Mouse (Mus musculus) neural tube, embryonic 10.5 days (tissue): ENCODE measurements around the gene Ankrd50.
A peak's percentile ranks its signal among the peaks of the same experiment; 100 is the strongest.

Experiments used
- DNase-seq: peaks from one replicate; pipeline ENCODE4 v3.0.0-alpha.2; 2017; ENCODE audit warnings: low spot score; ENCODE audit errors: extremely low spot score

Ankrd50 gene

DNA sequence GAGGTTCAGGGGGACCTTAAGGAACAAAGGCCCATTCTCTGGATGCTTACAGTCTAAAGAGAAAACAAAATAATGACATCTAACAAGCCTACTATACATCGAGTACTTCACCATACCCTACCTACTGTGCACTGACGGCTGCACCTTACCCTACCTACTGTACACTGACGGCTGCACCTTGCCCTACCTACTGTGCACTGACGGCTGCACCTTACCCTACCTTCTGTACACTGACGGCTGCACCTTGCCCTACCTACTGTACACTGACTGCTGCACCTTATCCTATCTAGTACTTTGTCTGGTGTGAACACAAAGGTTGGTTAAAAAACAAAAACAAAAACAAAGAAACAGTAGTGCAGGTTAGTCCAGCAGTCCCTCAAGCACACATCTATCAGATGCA lies 18.5 kb downstream of the Ankrd50 start:
- DNase-seq = no peak

DNA sequence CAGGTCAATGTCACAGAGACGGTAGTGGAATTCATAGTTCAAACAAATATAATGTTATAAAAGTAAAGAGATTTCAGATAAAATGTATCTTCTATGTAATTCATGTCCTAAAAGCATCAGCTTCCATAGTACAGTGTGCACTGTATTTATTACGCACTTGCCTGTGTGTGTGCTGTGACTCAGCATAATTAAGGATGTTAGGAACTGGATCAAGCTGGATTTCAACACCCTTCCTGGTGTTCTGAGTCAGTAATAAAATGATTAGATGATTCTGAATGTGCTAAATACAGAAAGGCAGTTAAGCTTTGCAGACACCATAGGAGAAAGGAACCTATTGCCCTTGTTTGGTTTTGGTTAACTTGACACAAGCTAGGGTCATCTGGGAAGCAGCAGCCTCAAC lies 21.5 kb downstream of the Ankrd50 start:
- DNase-seq = no peak

DNA sequence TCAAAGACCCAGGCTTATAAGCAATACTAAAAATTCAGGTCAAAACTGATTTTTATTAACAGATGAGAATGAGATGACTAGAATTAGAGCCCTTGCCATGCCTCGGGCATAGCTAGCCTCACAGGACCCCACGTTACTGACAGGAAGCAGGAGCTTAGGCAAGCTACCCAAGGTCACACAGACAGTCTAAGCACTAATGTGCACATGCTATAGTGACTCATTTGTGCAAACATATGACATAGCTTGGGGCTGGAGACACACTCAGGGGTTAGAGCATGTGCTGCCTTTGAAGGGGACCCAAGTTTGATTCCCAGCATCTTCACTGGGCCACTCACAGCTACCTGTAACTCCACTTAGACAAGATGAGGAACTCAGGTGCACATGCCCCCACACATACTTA lies 22.9 kb downstream of the Ankrd50 start:
- no peak for DNase-seq

DNA sequence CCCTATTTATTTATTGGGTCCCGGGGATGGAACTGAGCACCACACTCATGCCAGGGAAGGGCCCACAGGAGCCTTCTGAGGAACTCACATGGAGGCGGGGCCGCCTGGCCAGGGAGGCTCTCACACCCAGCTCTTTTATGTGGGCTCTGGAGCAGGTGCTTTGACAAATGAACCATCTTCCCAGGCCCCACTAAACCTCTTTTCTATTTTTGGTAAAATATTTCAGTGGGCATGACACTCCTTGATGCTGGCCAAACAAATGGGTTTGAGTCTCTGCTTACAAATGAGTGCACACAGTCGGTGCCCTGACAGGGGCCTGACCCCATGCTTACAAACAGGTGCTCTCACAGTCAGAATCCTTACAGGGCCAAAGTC lies 24.4 kb downstream of the Ankrd50 start:
- DNase-seq = no peak

DNA sequence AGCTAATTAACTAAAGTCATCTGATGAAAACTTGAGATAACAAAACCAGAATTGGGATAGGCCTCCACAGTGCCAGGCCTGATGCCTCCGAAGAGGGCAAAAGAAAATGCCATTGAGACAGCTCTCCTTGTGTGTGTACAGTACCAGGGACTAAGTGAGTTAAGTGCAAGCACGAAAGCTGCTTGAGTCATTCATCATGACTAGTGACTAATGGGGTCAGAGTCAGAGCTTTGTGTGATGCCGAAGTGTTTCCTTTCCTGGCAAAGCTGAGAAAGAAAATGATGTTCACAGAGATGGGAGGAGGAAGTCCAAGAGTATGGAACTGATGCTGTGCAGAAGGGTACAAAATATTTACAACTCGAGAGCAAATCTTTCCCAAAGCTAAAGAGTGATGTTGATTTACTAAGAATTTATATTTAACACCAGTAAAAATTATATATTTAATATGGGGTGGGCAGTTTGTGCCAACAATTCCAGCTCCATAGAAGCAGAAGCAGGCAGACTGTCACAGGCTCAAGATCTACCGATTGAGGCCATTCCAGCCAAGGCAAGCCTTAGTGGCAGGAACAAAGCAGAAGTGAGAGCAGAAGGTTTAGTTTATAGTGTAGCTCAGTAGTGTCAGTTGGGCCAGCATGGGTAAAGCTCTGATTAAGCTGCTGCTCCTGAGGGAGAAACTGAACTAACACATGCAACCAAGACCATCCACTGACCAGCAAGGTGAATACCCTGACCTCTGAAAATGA lies 25.0 kb downstream of the Ankrd50 start:
- DNase-seq = no peak

DNA sequence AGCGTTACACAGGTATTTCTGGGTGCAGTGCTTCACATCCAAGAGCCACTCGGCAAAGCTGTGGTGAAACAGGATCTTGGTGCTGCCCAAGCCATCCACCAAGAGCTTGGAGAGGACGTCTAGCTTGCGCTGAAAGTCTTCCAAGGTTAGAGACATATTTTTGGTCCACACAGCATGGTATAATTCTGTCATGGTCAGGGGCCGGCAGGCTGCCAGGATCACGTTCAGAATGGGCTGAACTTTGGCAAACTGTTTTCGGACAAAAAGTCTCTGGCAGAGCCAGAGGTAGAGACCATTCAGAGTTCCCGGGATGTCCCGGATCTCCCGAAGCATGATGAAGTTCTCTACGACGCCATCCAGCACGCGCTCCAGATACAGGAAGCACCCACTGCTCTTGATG lies 27.6 kb downstream of the Ankrd50 start:
- DNase-seq = no peak

DNA sequence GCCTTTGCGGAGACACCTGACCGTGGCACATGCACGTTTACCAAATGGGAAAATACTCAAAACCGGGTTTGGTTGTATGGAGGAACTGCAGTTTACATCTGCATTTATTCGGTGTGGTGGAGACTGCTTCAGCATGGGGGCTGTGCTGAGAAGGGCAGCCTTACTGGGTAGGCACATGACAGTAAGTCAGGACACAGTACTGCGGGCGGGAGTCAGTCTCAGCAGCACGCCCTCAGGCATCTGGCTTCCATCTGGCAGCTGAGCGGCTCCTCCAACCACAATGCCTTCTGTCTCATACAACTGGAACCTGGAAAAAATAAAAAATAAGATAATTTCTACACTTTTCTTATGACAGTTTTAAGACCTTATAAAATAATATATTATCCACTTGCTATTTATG lies 32.4 kb downstream of the Ankrd50 start:
- DNase-seq = peak; percentile 40

DNA sequence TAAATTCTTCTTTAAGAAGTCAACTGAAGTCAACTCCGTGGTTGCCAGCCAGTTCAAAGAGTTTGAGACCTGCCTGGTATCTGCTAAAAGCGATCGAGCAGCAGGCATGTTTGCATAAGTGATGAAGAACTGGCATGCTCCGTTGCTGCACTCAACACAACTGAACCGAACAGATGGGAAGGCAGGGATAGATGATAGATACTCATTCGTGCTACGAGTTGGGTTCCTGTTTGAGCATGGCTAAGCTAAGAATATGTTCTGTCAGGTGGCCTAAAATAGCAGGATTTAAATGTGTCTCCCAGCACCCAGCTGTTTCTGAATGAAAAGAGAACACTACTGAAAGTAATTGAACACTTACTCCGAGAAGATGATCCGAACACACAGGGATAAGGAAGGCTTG lies 38.1 kb downstream of the Ankrd50 start:
- no peak for DNase-seq

DNA sequence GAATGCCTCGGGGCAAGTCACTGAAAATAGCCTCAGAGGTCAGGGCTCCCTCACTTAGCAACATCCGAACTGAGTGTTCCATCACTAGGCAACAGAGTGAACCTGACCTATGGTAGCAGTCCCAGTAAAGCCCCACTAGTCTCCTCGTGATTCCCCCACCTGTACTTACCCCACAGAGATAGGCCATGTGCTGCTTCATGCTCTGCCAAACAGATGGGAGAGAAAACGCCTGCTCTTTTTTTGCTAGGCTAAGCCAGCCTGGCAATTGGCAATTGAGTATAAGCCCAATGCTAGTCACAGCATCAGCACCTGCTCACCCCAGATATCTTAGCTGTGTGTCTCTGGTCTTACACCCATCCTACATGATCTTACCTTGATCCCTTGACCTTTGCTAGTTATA lies 40.8 kb downstream of the Ankrd50 start:
- no peak for DNase-seq

DNA sequence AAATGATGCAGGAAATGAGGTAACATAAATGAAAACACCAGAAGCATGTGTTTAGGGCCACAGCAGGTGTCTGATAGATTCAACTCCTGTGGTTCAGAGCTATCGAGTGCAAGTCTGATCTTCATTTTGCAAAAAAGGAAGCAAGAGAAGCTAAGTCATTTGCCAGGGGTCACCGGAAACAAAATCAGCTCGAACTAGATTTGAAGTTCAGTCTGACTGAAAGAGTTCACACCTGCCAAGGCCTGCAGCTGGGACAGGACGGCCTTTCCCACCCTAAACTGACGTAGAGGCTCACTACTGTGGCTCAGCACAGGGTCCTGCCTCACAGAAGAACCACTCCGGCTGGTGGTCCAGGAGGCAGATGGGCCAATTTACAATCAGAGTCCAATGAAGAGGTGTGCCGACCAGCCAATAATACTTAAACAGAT lies 44.1 kb downstream of the Ankrd50 start:
- no peak for DNase-seq

DNA sequence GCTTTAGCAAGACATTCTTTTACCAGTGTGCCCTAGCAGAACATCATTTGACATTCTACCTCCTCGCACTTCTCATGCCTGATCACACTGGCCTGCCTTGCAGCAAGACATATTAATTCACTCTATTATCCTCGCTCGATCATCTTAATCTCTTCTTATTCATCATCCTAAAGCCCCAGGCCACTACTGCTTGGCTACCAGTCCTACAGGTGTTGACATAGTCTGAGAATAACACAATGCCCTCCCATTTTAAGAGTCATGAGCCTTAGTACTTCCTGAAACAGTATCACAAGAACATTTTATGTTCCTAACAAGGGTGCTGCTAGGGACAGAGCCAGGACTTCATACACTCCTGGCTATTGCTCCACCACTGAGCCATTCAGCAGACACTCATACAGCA lies 48.0 kb downstream of the Ankrd50 start:
- DNase-seq = no peak

DNA sequence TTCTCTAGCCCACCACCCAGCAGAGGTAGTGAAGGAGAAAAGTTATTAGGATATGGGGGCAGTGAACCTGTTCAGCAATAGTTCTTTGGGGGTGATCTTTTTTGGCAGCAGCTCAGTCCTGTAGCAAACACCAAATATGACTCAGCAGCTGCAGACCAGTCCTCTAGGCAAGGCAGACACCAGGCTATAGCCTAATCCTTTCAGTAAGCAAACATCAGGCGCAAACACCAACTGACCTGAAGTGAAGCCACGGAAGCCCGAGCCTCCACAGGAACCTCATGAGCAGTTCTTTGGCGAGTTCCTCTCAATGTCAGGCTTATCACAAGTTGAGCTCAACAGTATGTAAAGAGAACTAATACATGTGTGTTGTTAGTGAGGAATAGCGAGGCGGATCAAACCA lies 48.8 kb downstream of the Ankrd50 start:
- DNase-seq = no peak

DNA sequence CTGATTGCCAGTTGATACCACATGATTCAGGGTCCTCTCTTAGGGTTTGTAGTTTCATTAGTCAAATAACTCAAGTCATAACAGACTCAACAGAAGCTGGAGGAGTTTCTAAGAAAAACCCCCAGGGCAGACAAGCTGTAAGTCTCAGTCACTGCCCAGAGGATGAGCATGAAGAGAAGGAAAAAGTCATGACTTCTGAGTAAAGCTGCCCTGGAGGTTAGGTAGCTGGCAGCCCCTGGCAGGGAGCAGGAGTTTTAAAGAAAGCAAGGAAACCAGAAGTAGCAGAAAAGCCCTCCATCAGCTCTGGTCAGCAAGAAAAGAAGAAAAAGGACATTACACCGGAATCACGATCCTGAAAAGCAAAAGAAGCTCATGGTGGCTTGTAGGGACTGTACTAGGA lies 50.2 kb downstream of the Ankrd50 start:
- no peak for DNase-seq

DNA sequence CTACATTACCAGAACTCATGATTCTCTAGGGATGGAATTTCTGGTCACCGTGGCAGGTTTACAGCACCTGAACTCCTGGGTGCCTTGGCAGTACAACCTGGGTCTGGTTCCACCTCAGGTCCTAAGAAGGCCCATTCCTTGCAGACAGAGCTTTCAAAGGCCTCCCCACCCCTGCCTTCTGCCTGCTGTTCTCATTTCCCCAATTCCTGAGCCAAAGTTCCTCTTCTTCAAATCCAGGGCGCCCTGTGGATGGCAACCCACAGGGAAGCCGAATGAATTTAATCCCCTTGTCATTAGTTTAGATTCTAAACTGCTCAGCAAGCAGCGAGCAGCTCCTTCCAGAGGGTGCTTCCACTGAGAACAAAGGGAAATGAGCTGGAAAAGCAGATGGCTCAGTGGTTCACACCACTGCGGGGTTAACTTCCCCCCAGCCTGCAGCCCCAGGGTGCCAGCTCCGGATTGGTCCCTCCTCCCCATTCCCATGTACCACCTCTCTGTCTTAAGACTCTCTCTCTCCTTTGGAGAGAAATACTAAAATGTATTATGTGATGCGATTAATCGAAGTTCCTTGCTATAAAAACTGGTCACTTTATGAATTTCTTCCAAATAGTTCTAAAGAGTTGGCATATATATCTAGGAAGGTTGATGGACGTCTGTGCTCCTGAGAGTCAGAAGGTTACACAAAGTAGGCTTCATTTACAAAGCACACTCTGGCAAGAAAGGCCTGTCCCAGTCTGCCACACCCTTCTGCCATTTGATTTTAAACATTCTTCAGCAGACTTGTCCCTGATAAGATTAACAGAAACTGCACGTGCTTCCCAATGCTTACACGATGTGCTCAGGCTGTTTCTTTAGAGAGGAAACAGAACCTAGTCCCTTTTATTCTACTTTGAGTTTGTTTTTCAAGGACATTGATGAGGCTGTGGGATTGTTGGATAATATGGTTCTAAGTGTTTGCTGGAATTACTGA lies 50.9 kb downstream of the Ankrd50 start:
- DNase-seq = no peak

DNA sequence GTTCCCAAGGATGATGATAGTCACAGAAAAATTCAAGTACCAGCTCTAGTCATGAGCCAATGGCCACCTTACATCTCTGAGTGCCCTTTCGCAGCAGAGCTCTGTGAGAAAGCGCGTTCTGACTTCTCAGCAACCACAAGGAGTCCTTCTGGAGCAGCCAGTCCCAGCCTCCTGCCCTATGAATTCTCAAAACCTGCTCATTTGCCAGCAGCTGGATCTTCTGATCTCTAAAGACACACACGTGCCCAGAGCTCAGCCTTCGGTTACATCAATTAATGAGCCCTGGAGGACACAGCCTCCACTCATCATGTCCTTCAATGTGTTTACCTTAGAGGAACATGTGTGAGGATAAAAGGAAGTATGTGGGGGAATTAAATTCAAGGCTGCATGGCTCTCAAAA lies 53.2 kb downstream of the Ankrd50 start:
- no peak for DNase-seq

DNA sequence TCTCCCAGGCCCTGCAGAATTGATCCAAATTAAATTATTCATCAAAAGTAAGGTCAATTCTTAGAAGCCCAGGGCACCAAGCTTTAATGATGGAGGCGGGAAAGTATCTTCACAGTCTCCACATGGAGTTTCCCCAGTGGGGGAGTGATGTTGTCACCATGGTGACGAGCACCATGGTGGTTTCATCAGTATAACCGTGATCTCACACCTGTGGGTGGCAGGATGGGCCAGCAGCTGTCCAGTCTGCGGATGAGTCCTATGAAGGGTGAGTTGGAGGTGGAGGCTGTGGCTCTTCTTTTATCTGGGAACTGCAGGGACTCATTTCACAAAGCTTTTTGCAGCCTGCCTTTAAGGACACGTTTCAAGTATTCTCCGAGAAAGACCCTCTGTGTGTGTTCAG lies 53.6 kb downstream of the Ankrd50 start:
- DNase-seq = no peak

DNA sequence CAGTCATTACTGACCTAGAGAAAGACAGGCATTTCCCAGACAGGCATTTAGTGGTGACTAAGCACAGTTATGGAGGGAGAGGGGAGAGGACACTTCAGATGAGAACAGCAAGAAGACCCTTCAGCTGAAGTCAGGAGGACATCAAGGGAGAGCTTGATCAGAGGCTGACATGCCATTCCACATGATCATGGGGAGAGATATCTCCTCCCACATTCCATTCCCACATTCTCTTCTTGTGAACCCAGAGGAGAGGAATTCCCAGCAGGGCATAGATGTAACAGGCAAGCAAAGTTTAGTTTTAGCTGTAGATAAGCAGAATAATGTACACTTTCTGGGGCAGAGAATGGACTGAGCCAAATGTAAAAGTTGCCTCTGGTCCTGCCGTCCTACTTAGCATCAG lies 57.4 kb downstream of the Ankrd50 start:
- no peak for DNase-seq

DNA sequence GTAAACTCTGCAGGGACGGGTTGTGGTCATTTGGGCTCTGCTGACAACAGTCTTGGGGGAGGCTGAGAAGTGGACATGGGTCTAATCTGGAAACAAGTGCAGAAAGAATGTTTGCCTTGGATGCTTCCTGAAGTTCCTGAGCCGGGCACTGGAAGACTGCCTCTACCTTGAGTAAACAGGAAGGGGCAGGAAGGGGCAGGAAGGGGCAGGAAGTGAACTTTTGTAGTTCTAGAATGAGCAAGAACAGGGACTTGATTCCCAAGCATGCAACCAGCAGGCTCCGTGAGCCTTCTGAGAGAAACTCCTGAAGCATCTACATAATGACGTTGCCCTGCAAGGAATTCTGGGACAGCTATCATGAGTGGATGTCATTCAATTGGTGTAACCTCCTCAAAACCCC lies 60.7 kb downstream of the Ankrd50 start:
- DNase-seq = no peak

DNA sequence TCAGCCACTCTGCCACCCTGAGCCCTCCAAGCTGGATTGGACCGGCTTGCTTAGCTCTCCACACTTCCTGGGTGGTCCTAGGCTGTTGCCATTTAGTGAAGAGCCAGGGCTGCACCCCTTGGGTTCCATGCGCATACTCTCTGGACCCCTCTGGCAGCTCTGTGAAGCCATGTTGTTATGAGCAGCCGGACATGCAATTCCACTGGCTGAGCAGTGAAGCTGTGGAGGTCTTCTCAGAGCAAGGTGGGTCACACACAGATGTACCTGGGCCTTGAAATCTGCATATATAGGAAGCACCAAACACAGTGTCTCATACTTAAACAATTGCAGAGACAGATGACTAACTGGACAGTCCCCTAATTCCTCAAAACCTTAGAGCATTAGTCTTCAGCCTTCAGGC lies 64.7 kb downstream of the Ankrd50 start:
- no peak for DNase-seq

DNA sequence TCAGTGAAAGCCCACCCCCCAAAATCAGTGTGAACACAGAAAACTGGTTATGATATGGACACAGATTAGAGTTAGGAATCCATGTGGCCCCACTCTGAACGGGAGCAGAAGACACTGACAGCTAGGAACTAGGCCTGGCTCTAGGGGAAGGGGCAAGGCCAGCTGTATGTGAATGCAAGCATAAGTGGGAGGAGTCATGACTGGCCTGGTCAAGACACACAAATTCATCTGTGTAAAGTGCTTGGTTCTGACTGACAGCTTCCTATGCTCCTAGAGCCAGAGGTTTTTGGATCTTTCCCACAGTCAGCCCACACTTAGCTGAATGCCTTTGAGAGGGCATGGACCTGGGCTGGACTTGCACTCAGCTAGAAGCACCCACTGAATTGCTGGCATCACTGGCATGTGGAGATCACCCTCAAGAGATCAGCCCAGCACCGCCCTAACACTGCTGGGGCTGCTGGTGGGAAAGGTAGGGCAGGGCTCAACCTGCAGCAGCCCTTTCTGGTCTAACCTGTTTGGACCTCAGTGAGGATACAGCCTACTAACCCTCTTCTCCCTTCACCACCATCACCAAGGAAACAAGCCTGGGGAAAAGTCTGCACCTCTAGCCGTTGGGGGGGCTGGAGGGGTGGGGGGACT lies 69.2 kb downstream of the Ankrd50 start:
- no peak for DNase-seq
